Mouse (Mus musculus) retina, postnatal 7 days (tissue): ENCODE measurements around the gene B4galt3.
"Not testable (repeated sequence)": the region's sequence is repeated elsewhere in the genome, so short reads cannot be mapped to it uniquely, and the experiment has no call there.

Experiments used
- DNase-seq: peaks from one replicate; pipeline ENCODE4 v3.0.0-alpha.2; 2012; ENCODE audit warnings: low read depth, low spot score

B4galt3 gene

GRCm38 (mm10) chr1:171283188-171284160 is 13.3 kb downstream of the B4galt3 start:
- no peak for DNase-seq

- DNase-seq: no peak
Observed at GRCm38 (mm10) chr1:171284491-171284890, 14.4 kb downstream of the B4galt3 start.

- no peak for DNase-seq
Observed at GRCm38 (mm10) chr1:171285096-171285892, 15.2 kb downstream of the B4galt3 start.

GRCm38 (mm10) chr1:171286517-171286916 is 16.4 kb downstream of the B4galt3 start:
- no peak for DNase-seq

- DNase-seq: peak; percentile 87
Observed at GRCm38 (mm10) chr1:171287136-171288081, 17.3 kb downstream of the B4galt3 start, which contains the start of gene Usp21. TSS of gene Usp21 (minus strand) at chr1:171287991.

- DNase-seq: no peak
Observed at GRCm38 (mm10) chr1:171288328-171288727, 18.2 kb downstream of the B4galt3 start.

- no peak for DNase-seq
Observed at GRCm38 (mm10) chr1:171293351-171293750, 23.2 kb downstream of the B4galt3 start.

- no peak for DNase-seq
Observed at GRCm38 (mm10) chr1:171293906-171294297, 23.8 kb downstream of the B4galt3 start.

- DNase-seq: peak; percentile 78
Observed at GRCm38 (mm10) chr1:171294298-171295062, 24.4 kb downstream of the B4galt3 start, which contains the start of gene Ufc1. TSS of gene Ufc1 (minus strand) at chr1:171295024.

- no peak for DNase-seq
Observed at GRCm38 (mm10) chr1:171295063-171295402, 24.9 kb downstream of the B4galt3 start.

GRCm38 (mm10) chr1:171298226-171298625 is 28.1 kb downstream of the B4galt3 start:
- DNase-seq: no peak

GRCm38 (mm10) chr1:171306157-171306556 is 36.0 kb downstream of the B4galt3 start:
- not testable (repeated sequence) for DNase-seq

- DNase-seq: no peak
Observed at GRCm38 (mm10) chr1:171309321-171309720, 39.2 kb downstream of the B4galt3 start.

- DNase-seq: no peak
Observed at GRCm38 (mm10) chr1:171319748-171320147, 49.6 kb downstream of the B4galt3 start.

- no peak for DNase-seq
Observed at GRCm38 (mm10) chr1:171320151-171320550, 50.0 kb downstream of the B4galt3 start.

GRCm38 (mm10) chr1:171321415-171321814 is 51.3 kb downstream of the B4galt3 start:
- no peak for DNase-seq

GRCm38 (mm10) chr1:171322012-171322411 is 51.9 kb downstream of the B4galt3 start:
- no peak for DNase-seq

- DNase-seq: no peak
Observed at GRCm38 (mm10) chr1:171325571-171325970, 55.4 kb downstream of the B4galt3 start.
